Mouse (Mus musculus) cerebellum, postnatal 14 days (tissue): ENCODE measurements around the gene Tyro3.

Experiments used
- DNase-seq, 2 experiments: peaks; one replicate each; pipeline ENCODE4 v3.0.0; 2021; ENCODE audit warnings: mixed read lengths in 2 of 2

Gene Tyro3

DNA sequence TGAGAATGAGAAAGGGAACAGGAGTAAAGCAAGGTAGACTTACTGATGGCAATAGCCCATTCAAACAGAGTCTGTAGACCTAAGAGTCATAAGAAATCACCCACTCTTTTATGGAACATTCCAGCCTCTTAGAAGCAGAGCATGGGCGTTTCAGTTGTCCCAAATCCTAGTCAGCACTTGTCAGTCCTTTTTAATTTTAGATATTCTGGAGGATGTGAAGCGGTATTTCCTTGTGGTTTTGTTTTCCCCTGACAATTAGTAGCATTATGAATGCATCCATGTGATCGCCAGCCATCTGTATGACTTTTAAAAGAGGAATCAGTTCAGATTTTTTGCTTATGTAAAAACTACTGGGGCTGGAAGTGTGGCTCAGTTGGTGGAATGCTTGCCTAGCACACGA is 67.0 kb downstream of the Tyro3 start:
- DNase-seq, result no peak
